In genomic region chr7:45272786-45273412, GRCm38 (mm10) we compare ENCODE assay signal across 29 mouse cellular contexts. TPM values are rescaled to one million over a fixed set of nuclear protein-coding genes. Genes with fewer than 3 reads are reported as not detected.
A peak's percentile ranks its signal among the peaks of the same experiment; 100 is the strongest.
DNase-seq lines count a peak whose midpoint lies in the region; ATAC-seq and TF ChIP-seq lines count a peak whose summit lies in the region.
"Had no signal": no experiment of that assay in that cellular context is flagged by ENCODE, and none has a peak within 500 bp of the region (broad histone marks: within the 10 kb centered on the region; RNA-seq: fewer than 3 reads in every experiment).

No protein-coding gene starts in this region.

- H3K4me1 ChIP-seq in embryonic facial prominence, embryonic 12.5 days: 0 out of 2 replicates have a peak, but pooled peaks cover 2% of the 10 kb centered on the region
- peaks cover 14% of the 10 kb centered on the region for H3K4me1 ChIP-seq in embryonic facial prominence, embryonic 10.5 days
- peaks cover 4% of the 10 kb centered on the region; the same call in 1 of the 2 replicates for H3K4me1 ChIP-seq in midbrain, embryonic 13.5 days (replicated peaks)
- H3K4me1 ChIP-seq in midbrain, postnatal 0 days (ENCODE audit: insufficient read depth, low read length): peaks cover 2% of the 10 kb centered on the region; the same call in 1 of the 2 replicates
- H3K4me1 ChIP-seq in forebrain, embryonic 10.5 days: peaks cover 23% of the 10 kb centered on the region
- H3K4me1 ChIP-seq in forebrain, postnatal 0 days (ENCODE audit: insufficient read depth): no peaks in the 10 kb centered on the region

- H3K4me2 ChIP-seq in embryonic facial prominence, embryonic 12.5 days (replicated peaks): no peak overlapping the region
- H3K4me2 ChIP-seq in midbrain, embryonic 13.5 days (replicated peaks): no peak overlapping the region
- no peak overlapping the region for H3K4me2 ChIP-seq in midbrain, postnatal 0 days (ENCODE audit: low read depth, low read length, poor library complexity, severe bottlenecking)
- no peak overlapping the region for H3K4me2 ChIP-seq in forebrain, postnatal 0 days (ENCODE audit: low read depth)
- H3K4me2 ChIP-seq: heart, embryonic 13.5 days; hindbrain, embryonic 13.5 days; lung, embryonic 15.5 days; neural tube, embryonic 12.5 days had no signal

- H3K4me3 ChIP-seq in embryonic facial prominence, embryonic 12.5 days: no peak overlapping the region
- H3K4me3 ChIP-seq in embryonic facial prominence, embryonic 10.5 days: no peak overlapping the region
- no peak overlapping the region for H3K4me3 ChIP-seq in midbrain, embryonic 13.5 days (replicated peaks)
- H3K4me3 ChIP-seq in midbrain, postnatal 0 days (ENCODE audit: low read depth, low read length): no peak overlapping the region
- H3K4me3 ChIP-seq in forebrain, embryonic 10.5 days: peak overlapping the region; percentile 3; the same call in 1 of the 2 replicates
- H3K4me3 ChIP-seq in forebrain, postnatal 0 days (ENCODE audit: low read depth, low read length): no peak overlapping the region
- H3K4me3 ChIP-seq: heart, embryonic 13.5 days; hindbrain, embryonic 13.5 days; lung, embryonic 15.5 days; neural tube, embryonic 12.5 days had no signal

- no peak for ATAC-seq in embryonic facial prominence, embryonic 12.5 days (ENCODE audit: insufficient number of reproducible peaks, insufficient read depth, low FRiP score, low TSS enrichment)
- ATAC-seq in midbrain, embryonic 13.5 days: 0 out of 2 replicates have a peak, but pooled peaks have one; percentile 45
- no peak for ATAC-seq in midbrain, postnatal 0 days (ENCODE audit: low FRiP score)
- 0 out of 2 replicates have a peak, but pooled peaks have one; percentile 32 for ATAC-seq in forebrain, postnatal 0 days
- ATAC-seq: inflammation-experienced regulatory T-cells, adult 6 months had no signal

- H3K27ac ChIP-seq in embryonic facial prominence, embryonic 12.5 days: no peak overlapping the region
- H3K27ac ChIP-seq in embryonic facial prominence, embryonic 10.5 days (replicated peaks): no peak overlapping the region
- peak overlapping the region; percentile 1; the same call in 1 of the 2 replicates for H3K27ac ChIP-seq in midbrain, embryonic 13.5 days
- no peak overlapping the region for H3K27ac ChIP-seq in midbrain, postnatal 0 days (ENCODE audit: low read depth, low read length)
- H3K27ac ChIP-seq in forebrain, embryonic 10.5 days: peak overlapping the region; percentile 26
- H3K27ac ChIP-seq in forebrain, postnatal 0 days (ENCODE audit: low read depth, low read length): no peak overlapping the region
- H3K27ac ChIP-seq: heart, embryonic 13.5 days; hindbrain, embryonic 13.5 days; liver, embryonic 14.5 days; lung, embryonic 15.5 days; neural tube, embryonic 12.5 days had no signal

- H3K36me3 ChIP-seq in embryonic facial prominence, embryonic 12.5 days: no peaks in the 10 kb centered on the region
- H3K36me3 ChIP-seq in embryonic facial prominence, embryonic 10.5 days (replicated peaks): no peaks in the 10 kb centered on the region
- H3K36me3 ChIP-seq in midbrain, embryonic 13.5 days: no peaks in the 10 kb centered on the region
- H3K36me3 ChIP-seq in midbrain, postnatal 0 days (ENCODE audit: insufficient read depth, low read length): no peaks in the 10 kb centered on the region
- H3K36me3 ChIP-seq in forebrain, embryonic 10.5 days (replicated peaks): no peaks in the 10 kb centered on the region
- H3K36me3 ChIP-seq in forebrain, postnatal 0 days (ENCODE audit: insufficient read depth): no peaks in the 10 kb centered on the region
- H3K36me3 ChIP-seq: heart, embryonic 13.5 days; hindbrain, embryonic 13.5 days; lung, embryonic 15.5 days; neural tube, embryonic 12.5 days had no signal

- no peaks in the 10 kb centered on the region for H3K9me3 ChIP-seq in embryonic facial prominence, embryonic 12.5 days
- H3K9me3 ChIP-seq in embryonic facial prominence, embryonic 10.5 days: no peaks in the 10 kb centered on the region
- no peaks in the 10 kb centered on the region for H3K9me3 ChIP-seq in midbrain, embryonic 13.5 days
- no peaks in the 10 kb centered on the region for H3K9me3 ChIP-seq in midbrain, postnatal 0 days (ENCODE audit: low read length)
- no peaks in the 10 kb centered on the region for H3K9me3 ChIP-seq in forebrain, embryonic 10.5 days
- no peaks in the 10 kb centered on the region for H3K9me3 ChIP-seq in forebrain, postnatal 0 days (ENCODE audit: low read length)
- H3K9me3 ChIP-seq: hindbrain, embryonic 13.5 days; lung, embryonic 15.5 days; neural tube, embryonic 12.5 days had no signal

- WGBS in embryonic facial prominence, embryonic 12.5 days: 68% methylated on average over 10 of the region's 10 CpGs
- WGBS in embryonic facial prominence, embryonic 10.5 days: 72% methylated on average over 10 of the region's 10 CpGs
- WGBS in midbrain, embryonic 13.5 days: 66% methylated on average over 10 of the region's 10 CpGs
- WGBS in midbrain, postnatal 0 days: 67% methylated on average over 10 of the region's 10 CpGs
- WGBS in forebrain, embryonic 10.5 days: 60% methylated on average over 10 of the region's 10 CpGs
- WGBS in forebrain, postnatal 0 days: 30% methylated on average over 10 of the region's 10 CpGs

- H3K9ac ChIP-seq in embryonic facial prominence, embryonic 12.5 days: 0 out of 2 replicates have a peak overlapping the region, but pooled peaks have one; percentile 3
- H3K9ac ChIP-seq in midbrain, embryonic 13.5 days (replicated peaks): no peak overlapping the region
- no peak overlapping the region for H3K9ac ChIP-seq in midbrain, postnatal 0 days (replicated peaks; ENCODE audit: low read length, poor library complexity, severe bottlenecking)
- no peak overlapping the region for H3K9ac ChIP-seq in forebrain, postnatal 0 days
- H3K9ac ChIP-seq: heart, embryonic 13.5 days; hindbrain, embryonic 13.5 days; liver, embryonic 14.5 days; lung, embryonic 15.5 days; neural tube, embryonic 12.5 days had no signal

- TF ChIP-seq CTCF in midbrain, postnatal 0 days (IDR thresholded peaks at IDR 0.05): no peak
- no peak for TF ChIP-seq CTCF in forebrain, postnatal 0 days (IDR thresholded peaks at IDR 0.05; ENCODE audit: low read depth)

- H3K27me3 ChIP-seq in embryonic facial prominence, embryonic 12.5 days: peaks cover 9% of the 10 kb centered on the region
- peaks cover 33% of the 10 kb centered on the region for H3K27me3 ChIP-seq in embryonic facial prominence, embryonic 10.5 days (replicated peaks; ENCODE audit: low read depth, poor library complexity, severe bottlenecking)
- peaks cover 7% of the 10 kb centered on the region; the same call in 1 of the 2 replicates for H3K27me3 ChIP-seq in midbrain, embryonic 13.5 days
- 0 out of 2 replicates have a peak, but pooled peaks cover 7% of the 10 kb centered on the region for H3K27me3 ChIP-seq in midbrain, postnatal 0 days (ENCODE audit: insufficient read depth, low read length)
- H3K27me3 ChIP-seq in forebrain, embryonic 10.5 days (ENCODE audit: poor library complexity, severe bottlenecking): peaks cover 32% of the 10 kb centered on the region
- no peaks in the 10 kb centered on the region for H3K27me3 ChIP-seq in forebrain, postnatal 0 days (ENCODE audit: insufficient read depth, low read length)
- H3K27me3 ChIP-seq: neural tube, embryonic 12.5 days had no signal

- no peak for DNase-seq in embryonic facial prominence, embryonic 10.5 days (ENCODE audit: low spot score)
- DNase-seq in midbrain, postnatal 0 days (ENCODE audit: low spot score): no peak
- DNase-seq in forebrain, embryonic 10.5 days (ENCODE audit: extremely low spot score, low spot score): no peak
- DNase-seq in forebrain, postnatal 0 days: no peak
- DNase-seq in thymus, postnatal 25 days: no peak
- DNase-seq in lung, postnatal 14 days: no peak
- DNase-seq: adrenal gland, adult 2 months; cerebellum, adult 9-10 months; kidney, postnatal 10 days; layer of hippocampus, postnatal 36 days; right cerebral cortex, postnatal 14 days; spleen, adult 18-20 months; thymus, adult 18-20 months had no signal

RNA-seq across cellular contexts. Expression of gene Slc6a21, which starts 4.4 kb away (rescaled TPM):
- not detected in 2 replicates for polyA plus RNA-seq in embryonic facial prominence, embryonic 12.5 days (2016; fragmentation: Nextera tagmentation; extraction: Ambion mirVana)
- polyA plus RNA-seq in embryonic facial prominence, embryonic 10.5 days (2016; fragmentation: Nextera tagmentation; extraction: Ambion mirVana): not detected in 2 replicates
- not detected in 2 replicates for polyA plus RNA-seq in midbrain, embryonic 13.5 days (2015; fragmentation: Nextera tagmentation; extraction: Ambion mirVana)
- not detected in 2 replicates for total RNA-seq in midbrain, postnatal 0 days (2014; rRNA removed)
- not detected in 2 replicates for polyA plus RNA-seq in midbrain, postnatal 0 days (2015; fragmentation: Nextera tagmentation; extraction: Ambion mirVana)
- not detected in 2 replicates for polyA plus RNA-seq in forebrain, embryonic 10.5 days (2016; fragmentation: Nextera tagmentation; extraction: Ambion mirVana)
- not detected in 2 replicates for total RNA-seq in forebrain, postnatal 0 days (2014; rRNA removed)
- not detected in 2 replicates for polyA plus RNA-seq in forebrain, postnatal 0 days (2015; fragmentation: Nextera tagmentation; extraction: Ambion mirVana)
- total RNA-seq: adrenal gland, adult 2 months; common myeloid progenitor, adult 5-6 weeks; gastrocnemius, adult 18-20 months; heart, postnatal 25 days; layer of hippocampus, adult 18-20 months; layer of hippocampus, postnatal 36 days; MEL had no signal
- polyA plus RNA-seq: adrenal gland, adult 2 months; embryonic facial prominence, embryonic 14.5 days; heart, embryonic 13.5 days; hindbrain, embryonic 13.5 days; limb, embryonic 14.5 days; liver, embryonic 14.5 days; neural tube, embryonic 12.5 days; stomach, embryonic 14.5 days had no signal

RNA-seq across cellular contexts. Expression of gene Slc6a16, which starts 32.0 kb away (rescaled TPM):
- 0.22 TPM in 1 of 2 replicates, not detected in the other for polyA plus RNA-seq in embryonic facial prominence, embryonic 12.5 days (2016; fragmentation: Nextera tagmentation; extraction: Ambion mirVana)
- 0.28 and 0.32 TPM in 2 replicates for polyA plus RNA-seq in embryonic facial prominence, embryonic 10.5 days (2016; fragmentation: Nextera tagmentation; extraction: Ambion mirVana)
- polyA plus RNA-seq in midbrain, embryonic 13.5 days (2015; fragmentation: Nextera tagmentation; extraction: Ambion mirVana): 0.24 and 0.28 TPM in 2 replicates
- total RNA-seq in midbrain, postnatal 0 days (2014; rRNA removed): 0.16 and 1.3 TPM in 2 replicates
- 2.3 and 3.1 TPM in 2 replicates for polyA plus RNA-seq in midbrain, postnatal 0 days (2015; fragmentation: Nextera tagmentation; extraction: Ambion mirVana)
- not detected in 2 replicates for polyA plus RNA-seq in forebrain, embryonic 10.5 days (2016; fragmentation: Nextera tagmentation; extraction: Ambion mirVana)
- 0.24 TPM in 1 of 2 replicates, not detected in the other for total RNA-seq in forebrain, postnatal 0 days (2014; rRNA removed)
- polyA plus RNA-seq in forebrain, postnatal 0 days (2015; fragmentation: Nextera tagmentation; extraction: Ambion mirVana): 0.74 and 1.7 TPM in 2 replicates
- total RNA-seq: adrenal gland, adult 2 months; common myeloid progenitor, adult 5-6 weeks; gastrocnemius, adult 18-20 months; heart, postnatal 25 days; MEL had no signal
- polyA plus RNA-seq: adrenal gland, adult 2 months; inflammation-experienced regulatory T-cells, adult 6 months; stomach, embryonic 14.5 days had no signal

RNA-seq across cellular contexts. Expression of gene Cd37, which starts 34.0 kb away (rescaled TPM):
- polyA plus RNA-seq in embryonic facial prominence, embryonic 12.5 days (2016; fragmentation: Nextera tagmentation; extraction: Ambion mirVana): 2.3 TPM in 2 replicates
- 0.50 and 0.88 TPM in 2 replicates for polyA plus RNA-seq in embryonic facial prominence, embryonic 10.5 days (2016; fragmentation: Nextera tagmentation; extraction: Ambion mirVana)
- 0.84 and 1.5 TPM in 2 replicates for polyA plus RNA-seq in midbrain, embryonic 13.5 days (2015; fragmentation: Nextera tagmentation; extraction: Ambion mirVana)
- total RNA-seq in midbrain, postnatal 0 days (2014; rRNA removed): 1.2 and 1.7 TPM in 2 replicates
- 1.5 and 2.4 TPM in 2 replicates for polyA plus RNA-seq in midbrain, postnatal 0 days (2015; fragmentation: Nextera tagmentation; extraction: Ambion mirVana)
- polyA plus RNA-seq in forebrain, embryonic 10.5 days (2016; fragmentation: Nextera tagmentation; extraction: Ambion mirVana): 1.1 TPM in 2 replicates
- 0.46 and 0.62 TPM in 2 replicates for total RNA-seq in forebrain, postnatal 0 days (2014; rRNA removed)
- polyA plus RNA-seq in forebrain, postnatal 0 days (2015; fragmentation: Nextera tagmentation; extraction: Ambion mirVana): 2.0 and 2.5 TPM in 2 replicates

RNA-seq across cellular contexts. Expression of gene Tead2, which starts 57.3 kb away (rescaled TPM):
- polyA plus RNA-seq in embryonic facial prominence, embryonic 12.5 days (2016; fragmentation: Nextera tagmentation; extraction: Ambion mirVana): 277 and 295 TPM in 2 replicates
- polyA plus RNA-seq in embryonic facial prominence, embryonic 10.5 days (2016; fragmentation: Nextera tagmentation; extraction: Ambion mirVana): 394 and 421 TPM in 2 replicates
- polyA plus RNA-seq in midbrain, embryonic 13.5 days (2015; fragmentation: Nextera tagmentation; extraction: Ambion mirVana): 112 and 124 TPM in 2 replicates
- 31.2 and 54.8 TPM in 2 replicates for total RNA-seq in midbrain, postnatal 0 days (2014; rRNA removed)
- 16.8 and 17.0 TPM in 2 replicates for polyA plus RNA-seq in midbrain, postnatal 0 days (2015; fragmentation: Nextera tagmentation; extraction: Ambion mirVana)
- polyA plus RNA-seq in forebrain, embryonic 10.5 days (2016; fragmentation: Nextera tagmentation; extraction: Ambion mirVana): 337 and 380 TPM in 2 replicates
- total RNA-seq in forebrain, postnatal 0 days (2014; rRNA removed): 30.6 and 40.6 TPM in 2 replicates
- 18.4 and 22.5 TPM in 2 replicates for polyA plus RNA-seq in forebrain, postnatal 0 days (2015; fragmentation: Nextera tagmentation; extraction: Ambion mirVana)

Comparison
In these comparisons a context has a peak if more than half of its experiments do, and no peak if none do; other contexts are left out.
1. ATAC-seq: peak in midbrain, embryonic 13.5 days (single experiment) and forebrain, postnatal 0 days (single experiment); none in embryonic facial prominence, embryonic 12.5 days (single experiment) and midbrain, postnatal 0 days (single experiment).
2. H3K27ac ChIP-seq: peak in midbrain, embryonic 13.5 days (single experiment) and forebrain, embryonic 10.5 days (single experiment); none in embryonic facial prominence, embryonic 12.5 days (single experiment), embryonic facial prominence, embryonic 10.5 days (single experiment), midbrain, postnatal 0 days (single experiment) and forebrain, postnatal 0 days (single experiment).